ENCODE assay signal across 9 mouse cellular contexts in genomic region chr19:37172096-37172495, GRCm38 (mm10). TPM values are rescaled to one million over a fixed set of nuclear protein-coding genes. Genes with fewer than 3 reads are reported as not detected.
DNase-seq lines count a peak whose midpoint lies in the region; ATAC-seq and TF ChIP-seq lines count a peak whose summit lies in the region.
"Had no signal": no experiment of that assay in that cellular context is flagged by ENCODE, and none has a peak within 500 bp of the region (broad histone marks: within the 10 kb centered on the region; RNA-seq: fewer than 3 reads in every experiment).

No protein-coding gene starts in this region.

- H3K4me1 ChIP-seq in heart, embryonic 12.5 days (replicated peaks): peaks cover 8% of the 10 kb centered on the region; the same call in 1 of the 2 replicates
- H3K4me1 ChIP-seq in testis, adult 2 months (ENCODE audit: control insufficient read depth, insufficient read depth, low read length): peaks cover 3% of the 10 kb centered on the region
- peaks cover 29% of the 10 kb centered on the region for H3K4me1 ChIP-seq in midbrain, embryonic 10.5 days

- H3K4me3 ChIP-seq in heart, embryonic 12.5 days: peak overlapping the region; percentile 80
- H3K4me3 ChIP-seq in testis, adult 2 months (ENCODE audit: control insufficient read depth, low read depth, low read length): peak overlapping the region; percentile 36; the same call in 1 of the 2 replicates
- peak overlapping the region; percentile 5; the same call in 1 of the 2 replicates for H3K4me3 ChIP-seq in midbrain, embryonic 10.5 days
- H3K4me3 ChIP-seq: embryonic facial prominence, embryonic 12.5 days had no signal

- peaks cover 9% of the 10 kb centered on the region; the same call in 1 of the 2 replicates for H3K36me3 ChIP-seq in heart, embryonic 12.5 days
- H3K36me3 ChIP-seq in testis, adult 2 months (ENCODE audit: control insufficient read depth, insufficient read depth, low read length): no peaks in the 10 kb centered on the region
- H3K36me3 ChIP-seq in midbrain, embryonic 10.5 days: no peaks in the 10 kb centered on the region
- H3K36me3 ChIP-seq: embryonic facial prominence, embryonic 12.5 days had no signal

- intact Hi-C loops in heart, postnatal 10 days (cut with DNase I): loop anchor here (5.0 kb wide), 1 partner anchor 95 kb away; no protein-coding TSS in a partner anchor

- no peaks in the 10 kb centered on the region for H3K9me3 ChIP-seq in heart, embryonic 12.5 days (replicated peaks)
- H3K9me3 ChIP-seq in midbrain, embryonic 10.5 days (replicated peaks): no peaks in the 10 kb centered on the region
- H3K9me3 ChIP-seq: embryonic facial prominence, embryonic 12.5 days had no signal

- no peak for DNase-seq in heart, postnatal 10 days
- DNase-seq in testis, postnatal 10 days (ENCODE audit: low spot score): no peak
- no peak for DNase-seq in midbrain, embryonic 10.5 days (ENCODE audit: low spot score)
- no peak for DNase-seq in testis, postnatal 14 days (ENCODE audit: low spot score)

- H3K9ac ChIP-seq in heart, embryonic 12.5 days: peak overlapping the region; percentile 60
- H3K9ac ChIP-seq: embryonic facial prominence, embryonic 12.5 days had no signal

- no peaks in the 10 kb centered on the region for H3K27me3 ChIP-seq in heart, embryonic 12.5 days (replicated peaks)
- H3K27me3 ChIP-seq in testis, adult 2 months (ENCODE audit: control insufficient read depth, insufficient read depth, low read length): no peaks in the 10 kb centered on the region
- peaks cover 52% of the 10 kb centered on the region for H3K27me3 ChIP-seq in midbrain, embryonic 10.5 days (ENCODE audit: low read depth, poor library complexity, severe bottlenecking)

- peak overlapping the region; percentile 53 for H3K27ac ChIP-seq in heart, embryonic 12.5 days (ENCODE audit: poor library complexity, severe bottlenecking)
- H3K27ac ChIP-seq in testis, adult 2 months (ENCODE audit: control insufficient read depth, insufficient read depth, low read depth, low read length): no peak overlapping the region
- H3K27ac ChIP-seq in midbrain, embryonic 10.5 days (replicated peaks): no peak overlapping the region
- H3K27ac ChIP-seq: embryonic facial prominence, embryonic 12.5 days had no signal

- H3K4me2 ChIP-seq in heart, embryonic 12.5 days: peak overlapping the region; percentile 95
- H3K4me2 ChIP-seq: embryonic facial prominence, embryonic 12.5 days had no signal

- no peak for TF ChIP-seq POLR2A in testis, adult 2 months (IDR thresholded peaks at IDR 0.05; ENCODE audit: control insufficient read depth, low read depth, low read length)

- no peak for ATAC-seq in heart, embryonic 12.5 days (ENCODE audit: insufficient number of reproducible peaks, low FRiP score)
- ATAC-seq in monocyte, adult 5-6 weeks (replicated peaks; ENCODE audit: insufficient number of reproducible peaks, low FRiP score, low TSS enrichment, poor library complexity, severe bottlenecking): no peak
- ATAC-seq: intestine, postnatal 0 days had no signal

- TF ChIP-seq CTCF in testis, adult 2 months (IDR thresholded peaks at IDR 0.05; ENCODE audit: control insufficient read depth, insufficient read depth, insufficient replicate concordance, low read depth, low read length): no peak

- 35% methylated on average over 1 of the region's 1 CpGs for WGBS in heart, embryonic 12.5 days
- 50% methylated on average over 1 of the region's 1 CpGs for WGBS in midbrain, embryonic 10.5 days

RNA-seq across cellular contexts. Expression of gene March5, which starts 35.2 kb away (rescaled TPM):
- 101 and 103 TPM in 2 replicates for polyA plus RNA-seq in heart, embryonic 12.5 days (2016; fragmentation: Nextera tagmentation; extraction: Ambion mirVana)
- total RNA-seq in heart, postnatal 10 days (2021): 10 to 100 TPM; 85.0 to 95.3 TPM
- polyA plus RNA-seq in testis, adult 2 months (2012; rRNA removed): 27.5 and 31.2 TPM in 2 replicates
- 111 and 115 TPM in 2 replicates for polyA plus RNA-seq in midbrain, embryonic 10.5 days (2016; fragmentation: Nextera tagmentation; extraction: Ambion mirVana)
- total RNA-seq in monocyte, adult 5-6 weeks (2017): 93.4 to 122 TPM (median 106 TPM) in 3 replicates

RNA-seq across cellular contexts. Expression of gene Cpeb3, which starts 36.3 kb away (rescaled TPM):
- 6.8 and 9.5 TPM in 2 replicates for polyA plus RNA-seq in heart, embryonic 12.5 days (2016; fragmentation: Nextera tagmentation; extraction: Ambion mirVana)
- total RNA-seq in heart, postnatal 10 days (2021): 10 to 100 TPM; 58.2 to 58.4 TPM
- 86.5 and 93.6 TPM in 2 replicates for polyA plus RNA-seq in testis, adult 2 months (2012; rRNA removed)
- polyA plus RNA-seq in midbrain, embryonic 10.5 days (2016; fragmentation: Nextera tagmentation; extraction: Ambion mirVana): 1.2 and 2.0 TPM in 2 replicates
- total RNA-seq in monocyte, adult 5-6 weeks (2017): 0.86 to 3.3 TPM (median 3.1 TPM) in 3 replicates

Comparison
In these comparisons a context has a peak if more than half of its experiments do, and no peak if none do; other contexts are left out.
1. H3K4me3 ChIP-seq: peak in every context shown above with its lines; median percentile 80 in heart, embryonic 12.5 days; 36 in testis, adult 2 months; 5 in midbrain, embryonic 10.5 days.